Mouse (Mus musculus): ENCODE measurements around the gene Hnrnpul2.
"Not testable (repeated sequence)": the region's sequence is repeated elsewhere in the genome, so short reads cannot be mapped to it uniquely, and the experiment has no call there.

Gene Hnrnpul2

GRCm38 (mm10) chr19:8853117-8853516 lies 33.3 kb downstream of the Hnrnpul2 start:
- no peak for DNase-seq

GRCm38 (mm10) chr19:8857689-8858088 lies 37.9 kb downstream of the Hnrnpul2 start:
- peak; percentile 71 for DNase-seq

GRCm38 (mm10) chr19:8859018-8859417 lies 39.2 kb downstream of the Hnrnpul2 start:
- peak; percentile 69 for DNase-seq

GRCm38 (mm10) chr19:8864265-8864664 lies 44.5 kb downstream of the Hnrnpul2 start:
- DNase-seq: peak; percentile 39

- not testable (repeated sequence) for DNase-seq
Observed at GRCm38 (mm10) chr19:8870381-8870780, 50.6 kb downstream of the Hnrnpul2 start.

- DNase-seq: peak; percentile 30
Observed at GRCm38 (mm10) chr19:8870838-8871237, 51.0 kb downstream of the Hnrnpul2 start.

- peak; percentile 93 for DNase-seq
Observed at GRCm38 (mm10) chr19:8871267-8872186, 51.7 kb downstream of the Hnrnpul2 start, which contains the start of gene Ubxn1. Gene Ubxn1, plus strand, starts transcription at chr19:8871496.

GRCm38 (mm10) chr19:8872266-8872840 lies 52.5 kb downstream of the Hnrnpul2 start:
- DNase-seq: no peak

- no peak for DNase-seq
Observed at GRCm38 (mm10) chr19:8875031-8875430, 55.2 kb downstream of the Hnrnpul2 start.

GRCm38 (mm10) chr19:8880311-8881033 lies 60.7 kb downstream of the Hnrnpul2 start, which contains the start of gene Uqcc3:
Gene Uqcc3, minus strand, starts transcription at chr19:8880923.
- peak; percentile 93 for DNase-seq

- DNase-seq: no peak
Observed at GRCm38 (mm10) chr19:8881034-8881392, 61.2 kb downstream of the Hnrnpul2 start.

GRCm38 (mm10) chr19:8883616-8884015 lies 63.8 kb downstream of the Hnrnpul2 start, which contains the start of the genes Lbhd1 and Gm49403:
Gene Lbhd1, plus strand, starts transcription at chr19:8883732.
Gene Gm49403, plus strand, starts transcription at chr19:8883930.
- no peak for DNase-seq
